Mouse (Mus musculus) left cerebral cortex, adult 9 months (tissue): Measurements from ENCODE around the gene Apoc2.

Experiments used
- DNase-seq, 2 experiments: peaks; one replicate each; pipeline ENCODE4 v3.0.0; 2022; ENCODE audit warnings: low spot score in 2 of 2

Apoc2 gene

GRCm38 (mm10) chr7:19677872-19678271, at the start of gene Apoc2:
TSS of gene Apoc2 (minus strand) at chr7:19677941.
- DNase-seq, result no peak

- DNase-seq, result no peak
Observed at GRCm38 (mm10) chr7:19726541-19726940, 48.8 kb upstream of the Apoc2 start.

GRCm38 (mm10) chr7:19724167-19724566, 46.4 kb upstream of the Apoc2 start:
- no peak for DNase-seq

- no peak for DNase-seq
Observed at GRCm38 (mm10) chr7:19722754-19723195, 45.0 kb upstream of the Apoc2 start.

GRCm38 (mm10) chr7:19719200-19719599, 41.5 kb upstream of the Apoc2 start:
- no peak for DNase-seq

GRCm38 (mm10) chr7:19718297-19718952, 40.7 kb upstream of the Apoc2 start:
- DNase-seq, result no peak

GRCm38 (mm10) chr7:19717346-19717745, 39.6 kb upstream of the Apoc2 start:
- DNase-seq, result no peak

GRCm38 (mm10) chr7:19716822-19717221, 39.1 kb upstream of the Apoc2 start:
- no peak for DNase-seq

- DNase-seq, result no peak
Observed at GRCm38 (mm10) chr7:19716055-19716682, 38.4 kb upstream of the Apoc2 start.

- DNase-seq, result peak; percentile 100
Observed at GRCm38 (mm10) chr7:19715239-19716054, 37.7 kb upstream of the Apoc2 start, which contains the start of gene Tomm40. TSS of gene Tomm40 (minus strand) at chr7:19715438.

- no peak for DNase-seq
Observed at GRCm38 (mm10) chr7:19714836-19715235, 37.1 kb upstream of the Apoc2 start.

- no peak for DNase-seq
Observed at GRCm38 (mm10) chr7:19713598-19713997, 35.9 kb upstream of the Apoc2 start.

- DNase-seq, result no peak
Observed at GRCm38 (mm10) chr7:19713196-19713595, 35.5 kb upstream of the Apoc2 start.

- DNase-seq, result no peak
Observed at GRCm38 (mm10) chr7:19712414-19712813, 34.7 kb upstream of the Apoc2 start.

- DNase-seq, result no peak
Observed at GRCm38 (mm10) chr7:19710650-19711049, 32.9 kb upstream of the Apoc2 start.

- no peak for DNase-seq
Observed at GRCm38 (mm10) chr7:19705271-19705670, 27.5 kb upstream of the Apoc2 start.

GRCm38 (mm10) chr7:19704475-19704874, 26.7 kb upstream of the Apoc2 start:
- DNase-seq, result no peak

- DNase-seq, result no peak
Observed at GRCm38 (mm10) chr7:19702859-19703555, 25.3 kb upstream of the Apoc2 start.

- DNase-seq, result peak in 1 of 2 experiments; percentile 69
Observed at GRCm38 (mm10) chr7:19701069-19701761, 23.5 kb upstream of the Apoc2 start.

- no peak for DNase-seq
Observed at GRCm38 (mm10) chr7:19700299-19701068, 22.7 kb upstream of the Apoc2 start.

GRCm38 (mm10) chr7:19699827-19700148, 22.0 kb upstream of the Apoc2 start:
- no peak for DNase-seq
